Mouse (Mus musculus) thymus, adult 18-20 months (tissue): ENCODE results near the gene Nbea.
A peak's percentile ranks its signal among the peaks of the same experiment; 100 is the strongest.

Source experiments
- DNase-seq, 2 experiments: peaks; one replicate each; pipeline ENCODE4 v3.0.0; 2022; ENCODE audit warnings: mixed read lengths in 2 of 2

Gene Nbea

GRCm38 (mm10) chr3:56183159-56184133, at the start of gene Nbea:
Gene Nbea (minus strand): TSS chr3:56183701.
- DNase-seq = peak; percentile 4 to 5

GRCm38 (mm10) chr3:56229283-56229682, 45.8 kb upstream of the Nbea start:
- no peak for DNase-seq

- no peak for DNase-seq
Measured at GRCm38 (mm10) chr3:56215989-56216388, 32.5 kb upstream of the Nbea start.

GRCm38 (mm10) chr3:56203968-56204367, 20.5 kb upstream of the Nbea start:
- no peak for DNase-seq

GRCm38 (mm10) chr3:56188238-56188637, 4.7 kb upstream of the Nbea start:
- no peak for DNase-seq

- DNase-seq = no peak
Measured at GRCm38 (mm10) chr3:56187131-56187779, 3.8 kb upstream of the Nbea start.

- no peak for DNase-seq
Measured at GRCm38 (mm10) chr3:56182371-56183158, 936 bp downstream of the Nbea start.

GRCm38 (mm10) chr3:56181991-56182370, 1.5 kb downstream of the Nbea start:
- DNase-seq = no peak

GRCm38 (mm10) chr3:56181025-56181424, 2.5 kb downstream of the Nbea start:
- DNase-seq = no peak

GRCm38 (mm10) chr3:56157864-56158263, 25.6 kb downstream of the Nbea start:
- no peak for DNase-seq

- no peak for DNase-seq
Measured at GRCm38 (mm10) chr3:56126674-56127073, 56.8 kb downstream of the Nbea start.

- DNase-seq = no peak
Measured at GRCm38 (mm10) chr3:56116647-56117046, 66.9 kb downstream of the Nbea start.

- DNase-seq = no peak
Measured at GRCm38 (mm10) chr3:56108101-56108500, 75.4 kb downstream of the Nbea start.

- no peak for DNase-seq
Measured at GRCm38 (mm10) chr3:56097105-56097504, 86.4 kb downstream of the Nbea start.

GRCm38 (mm10) chr3:56079015-56079612, 104.4 kb downstream of the Nbea start:
- DNase-seq = no peak

GRCm38 (mm10) chr3:56067849-56068248, 115.7 kb downstream of the Nbea start:
- DNase-seq = no peak

- no peak for DNase-seq
Measured at GRCm38 (mm10) chr3:56066360-56067040, 117.0 kb downstream of the Nbea start.

GRCm38 (mm10) chr3:56065234-56065633, 118.3 kb downstream of the Nbea start:
- DNase-seq = no peak

- no peak for DNase-seq
Measured at GRCm38 (mm10) chr3:56045659-56046336, 137.7 kb downstream of the Nbea start.

- DNase-seq = no peak
Measured at GRCm38 (mm10) chr3:56043091-56043490, 140.4 kb downstream of the Nbea start.

GRCm38 (mm10) chr3:56039494-56039893, 144.0 kb downstream of the Nbea start:
- DNase-seq = no peak

GRCm38 (mm10) chr3:56034596-56034995, 148.9 kb downstream of the Nbea start:
- no peak for DNase-seq
